Mouse (Mus musculus) olfactory bulb, adult 2 months (tissue): ENCODE measurements around the gene Cox7a1.
"Not testable (repeated sequence)": the region's sequence is repeated elsewhere in the genome, so short reads cannot be mapped to it uniquely, and the experiment has no call there.

Experiments
- CTCF ChIP-seq: fragments of 200-500 bp; IDR thresholded peaks from 2 replicates; pipeline ENCODE4 v1.5.1; 2012; ENCODE audit warnings: low read depth, mild to moderate bottlenecking, low read length, moderate library complexity; ENCODE audit not compliant: insufficient read depth
- POLR2A ChIP-seq: fragments of 200-500 bp; IDR thresholded peaks from 2 replicates; pipeline ENCODE4 v1.6.1; 2012; ENCODE audit warnings: mild to moderate bottlenecking, low read depth, low read length, moderate library complexity; ENCODE audit not compliant: insufficient read depth

GRCm38 (mm10) chr7:30181929-30182328, 2.0 kb upstream of the Cox7a1 start:
- TF ChIP-seq CTCF, POLR2A: not testable (repeated sequence)
